Mouse (Mus musculus) testis, adult 2 months (tissue): ENCODE measurements at regions not wholly inside any gene's neighbourhood (a gene's known extent, or its start where the extent isn't known, plus 50 kb on each side); places are given as distances from the start of the nearest gene placed in this dataset.

Experiments
- CTCF ChIP-seq: fragments of 200-500 bp; IDR thresholded peaks from 2 replicates; pipeline ENCODE4 v1.5.1; 2012; ENCODE audit warnings: low read depth, mild to moderate bottlenecking, inconsistent platforms, low read length, moderate library complexity; ENCODE audit not compliant: control insufficient read depth, insufficient read depth, insufficient replicate concordance
- POLR2A ChIP-seq: fragments of 200-500 bp; IDR thresholded peaks from 2 replicates; pipeline ENCODE4 v1.6.1; 2012; ENCODE audit warnings: low read depth, mild to moderate bottlenecking, inconsistent platforms, low read length, moderate library complexity; ENCODE audit not compliant: control insufficient read depth

DNA sequence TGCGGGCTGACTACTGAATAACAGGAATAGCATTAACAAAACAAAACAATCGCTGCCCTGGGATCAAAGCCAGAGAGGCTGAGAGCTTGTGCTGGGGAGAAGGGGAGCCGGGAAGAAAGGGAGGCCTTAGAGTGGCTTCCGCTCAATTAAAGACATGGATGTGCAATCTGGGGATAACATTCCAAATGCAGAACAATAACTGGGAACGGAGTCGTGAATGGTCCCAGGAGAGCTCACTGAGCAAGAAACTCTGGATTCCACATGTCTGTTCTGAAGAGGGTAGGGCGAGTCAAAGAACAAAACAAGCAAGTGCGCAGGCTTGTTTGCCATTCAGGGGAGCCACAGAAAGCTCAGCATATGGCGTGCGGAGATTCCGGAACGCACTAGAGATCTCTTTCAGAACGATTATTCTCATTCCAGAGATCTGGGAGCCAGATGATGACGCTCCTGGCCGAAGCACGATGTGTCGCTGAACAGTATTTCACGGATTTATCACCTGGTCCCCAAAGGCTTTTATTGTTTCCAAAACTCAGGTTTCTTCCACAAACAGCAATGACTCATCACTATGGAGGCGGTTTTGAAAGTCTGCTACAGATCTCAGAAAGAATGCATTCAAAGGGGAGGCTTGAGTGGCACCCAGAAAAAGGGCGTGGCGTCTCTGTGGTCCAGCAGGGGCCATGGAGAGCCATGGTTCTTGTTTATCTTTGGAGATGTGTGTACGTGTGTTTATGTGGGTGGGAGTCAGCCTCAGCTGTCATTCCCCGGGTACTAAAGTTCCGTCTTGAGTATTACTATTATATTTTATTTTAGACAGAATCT is 159.0 kb downstream of the Slc4a3 start:
- no peak for TF ChIP-seq POLR2A
- no peak for TF ChIP-seq CTCF
